Mouse (Mus musculus): ENCODE measurements at regions not wholly inside any gene's neighbourhood (a gene's known extent, or its start where the extent isn't known, plus 50 kb on each side); places are given as distances from the start of the nearest gene placed in this dataset.

DNA sequence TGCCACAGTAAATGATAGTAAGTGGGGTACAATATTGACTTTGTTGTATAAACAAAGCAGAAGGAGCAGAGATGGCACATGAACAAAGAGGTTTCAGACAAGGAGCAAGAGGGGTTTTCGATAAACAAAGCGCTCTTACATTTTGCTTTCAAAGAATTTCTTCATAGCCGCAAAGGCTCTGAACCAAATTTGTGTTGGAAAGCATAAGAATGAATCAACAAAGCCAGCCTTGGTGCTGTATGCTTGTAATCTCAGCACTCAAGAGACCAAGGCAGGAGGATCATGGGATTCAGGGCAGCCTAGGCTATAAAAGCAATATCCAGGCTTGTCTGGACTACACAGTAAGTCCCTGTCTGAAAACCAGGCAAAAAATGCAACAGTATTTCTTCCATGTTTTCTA is 62.0 kb upstream of the Clint1 start:
- ATAC-seq (replicated peaks; ENCODE audit: insufficient number of reproducible peaks, low FRiP score, low TSS enrichment, low read depth) (no peak), DNase-seq (ENCODE audit: low spot score) (no peak)
- H3K27ac ChIP-seq (replicated peaks; ENCODE audit: low read depth, low read length): no peak overlapping the region
- H3K9ac ChIP-seq (replicated peaks; ENCODE audit: low read length): no peak overlapping the region
- no peak overlapping the region for H3K4me3 ChIP-seq (ENCODE audit: low read depth, low read length)
- 79% methylated on average over 3 of the region's 3 CpGs for WGBS
- H3K9me3 ChIP-seq (replicated peaks; ENCODE audit: control insufficient read depth, low read length): no peaks in the 10 kb centered on the region
- H3K27me3 ChIP-seq (ENCODE audit: control insufficient read depth, insufficient read depth, low read length): no peaks in the 10 kb centered on the region
- H3K4me2 ChIP-seq (ENCODE audit: low read depth, low read length): no peak overlapping the region
- no peaks in the 10 kb centered on the region for H3K36me3 ChIP-seq (replicated peaks; ENCODE audit: control insufficient read depth, insufficient read depth, low read depth, low read length)
- no peaks in the 10 kb centered on the region for H3K4me1 ChIP-seq (ENCODE audit: control insufficient read depth, insufficient read depth, low read length)

GRCm38 (mm10) chr11:45790504-45790903 is 61.3 kb upstream of the Clint1 start:
- ATAC-seq (replicated peaks; ENCODE audit: insufficient number of reproducible peaks, low FRiP score, low TSS enrichment, low read depth) (no peak), DNase-seq (ENCODE audit: low spot score) (no peak)
- H3K4me1 ChIP-seq (ENCODE audit: control insufficient read depth, insufficient read depth, low read length): no peaks in the 10 kb centered on the region
- 65% methylated on average over 8 of the region's 8 CpGs for WGBS
- H3K27me3 ChIP-seq (ENCODE audit: control insufficient read depth, insufficient read depth, low read length): no peaks in the 10 kb centered on the region
- no peak overlapping the region for H3K4me3 ChIP-seq (ENCODE audit: low read depth, low read length)
- H3K4me2 ChIP-seq (ENCODE audit: low read depth, low read length): no peak overlapping the region
- H3K9ac ChIP-seq (replicated peaks; ENCODE audit: low read length): no peak overlapping the region
- H3K27ac ChIP-seq (replicated peaks; ENCODE audit: low read depth, low read length): no peak overlapping the region
- no peaks in the 10 kb centered on the region for H3K36me3 ChIP-seq (replicated peaks; ENCODE audit: control insufficient read depth, insufficient read depth, low read depth, low read length)
- no peaks in the 10 kb centered on the region for H3K9me3 ChIP-seq (replicated peaks; ENCODE audit: control insufficient read depth, low read length)

DNA sequence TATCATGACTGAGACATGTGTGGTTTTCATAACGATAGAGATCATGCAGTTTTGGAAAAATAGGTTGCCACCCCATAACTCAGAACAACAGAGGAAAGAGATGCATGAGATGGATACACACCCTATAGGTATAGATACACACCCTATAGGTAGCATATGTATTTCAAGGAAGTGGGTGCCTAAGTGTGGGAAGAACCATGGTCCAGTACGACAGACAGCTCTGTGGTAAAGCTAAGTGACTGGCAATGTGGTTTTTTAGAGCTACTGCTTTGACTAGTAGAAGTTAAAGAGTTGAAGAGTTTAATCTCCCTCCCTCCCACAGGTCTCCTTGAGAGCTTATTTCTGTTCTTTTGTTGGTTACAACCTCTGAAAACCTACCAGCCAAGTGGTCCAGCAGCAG is 60.2 kb upstream of the Clint1 start:
- no peaks in the 10 kb centered on the region for H3K36me3 ChIP-seq (replicated peaks; ENCODE audit: control insufficient read depth, insufficient read depth, low read depth, low read length)
- no peak overlapping the region for H3K27ac ChIP-seq (replicated peaks; ENCODE audit: low read depth, low read length)
- no peak for ATAC-seq (replicated peaks; ENCODE audit: insufficient number of reproducible peaks, low FRiP score, low TSS enrichment, low read depth)

DNA sequence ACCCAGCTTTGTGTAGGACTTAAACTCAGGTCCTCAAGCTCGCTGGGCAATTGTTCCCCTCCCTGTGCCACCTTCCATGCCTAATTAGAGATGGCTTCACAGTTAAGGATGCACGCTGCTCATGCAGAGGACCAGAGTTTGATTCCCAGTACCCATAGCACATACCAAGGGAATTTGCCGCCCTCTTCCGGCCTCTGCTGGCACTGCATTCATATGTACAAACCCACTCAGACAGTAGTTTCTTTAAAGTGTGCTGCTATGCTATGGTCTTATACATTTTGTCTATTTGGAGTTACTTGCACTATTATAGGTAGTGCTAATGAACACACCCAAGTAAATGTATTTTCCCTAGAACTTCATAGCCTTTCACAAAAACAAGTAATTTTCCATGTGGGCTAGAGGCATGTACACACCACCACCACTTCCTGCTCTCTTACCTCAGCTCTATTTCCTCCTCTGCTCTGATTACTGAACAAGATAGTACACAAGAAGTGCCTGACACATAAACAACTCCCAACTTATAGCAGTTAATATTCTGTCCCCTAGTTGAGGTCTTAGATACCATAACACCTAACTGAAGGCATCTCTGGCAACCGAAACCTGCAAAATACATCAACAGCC is 57.4 kb upstream of the Clint1 start:
- H3K4me3 ChIP-seq (ENCODE audit: low read depth, low read length): no peak overlapping the region
- ATAC-seq (replicated peaks; ENCODE audit: insufficient number of reproducible peaks, low FRiP score, low TSS enrichment, low read depth) (no peak), DNase-seq (ENCODE audit: low spot score) (no peak)
- H3K9ac ChIP-seq (replicated peaks; ENCODE audit: low read length): no peak overlapping the region
- no peaks in the 10 kb centered on the region for H3K4me1 ChIP-seq (ENCODE audit: control insufficient read depth, insufficient read depth, low read length)
- H3K27me3 ChIP-seq (ENCODE audit: control insufficient read depth, insufficient read depth, low read length): no peaks in the 10 kb centered on the region
- 69% methylated on average over 5 of the region's 5 CpGs for WGBS
- H3K4me2 ChIP-seq (ENCODE audit: low read depth, low read length): no peak overlapping the region
- no peaks in the 10 kb centered on the region for H3K9me3 ChIP-seq (replicated peaks; ENCODE audit: control insufficient read depth, low read length)
- no peak overlapping the region for H3K27ac ChIP-seq (replicated peaks; ENCODE audit: low read depth, low read length)
- no peaks in the 10 kb centered on the region for H3K36me3 ChIP-seq (replicated peaks; ENCODE audit: control insufficient read depth, insufficient read depth, low read depth, low read length)

More for the DNA sequence above, 60.2 kb upstream of the Clint1 start:
- Histone ChIP-seq H3K4me2 (ENCODE audit: low read depth, low read length) (no peak overlapping the region), H3K9me3 (replicated peaks; ENCODE audit: control insufficient read depth, low read length) (no peaks in the 10 kb centered on the region), H3K9ac (replicated peaks; ENCODE audit: low read length) (no peak overlapping the region), H3K4me1 (ENCODE audit: control insufficient read depth, insufficient read depth, low read length) (no peaks in the 10 kb centered on the region), H3K27me3 (ENCODE audit: control insufficient read depth, insufficient read depth, low read length) (no peaks in the 10 kb centered on the region), H3K4me3 (ENCODE audit: low read depth, low read length) (no peak overlapping the region)
- no peak for DNase-seq (ENCODE audit: low spot score)
- 85% methylated on average over 2 of the region's 2 CpGs for WGBS

- Histone ChIP-seq H3K36me3 (replicated peaks; ENCODE audit: control insufficient read depth, insufficient read depth, low read depth, low read length) (no peaks in the 10 kb centered on the region), H3K4me2 (ENCODE audit: low read depth, low read length) (no peak overlapping the region), H3K27ac (replicated peaks; ENCODE audit: low read depth, low read length) (no peak overlapping the region), H3K9me3 (replicated peaks; ENCODE audit: control insufficient read depth, low read length) (no peaks in the 10 kb centered on the region), H3K4me3 (ENCODE audit: low read depth, low read length) (no peak overlapping the region), H3K9ac (replicated peaks; ENCODE audit: low read length) (no peak overlapping the region), H3K4me1 (ENCODE audit: control insufficient read depth, insufficient read depth, low read length) (peaks cover 5% of the 10 kb centered on the region; the same call in 1 of the 2 replicates), H3K27me3 (ENCODE audit: control insufficient read depth, insufficient read depth, low read length) (no peaks in the 10 kb centered on the region)
- ATAC-seq (replicated peaks; ENCODE audit: insufficient number of reproducible peaks, low FRiP score, low TSS enrichment, low read depth): no peak
- no peak for DNase-seq (ENCODE audit: low spot score)
- 38% methylated on average over 6 of the region's 6 CpGs for WGBS
Measured at GRCm38 (mm10) chr11:45795322-45795721, 56.5 kb upstream of the Clint1 start.

DNA sequence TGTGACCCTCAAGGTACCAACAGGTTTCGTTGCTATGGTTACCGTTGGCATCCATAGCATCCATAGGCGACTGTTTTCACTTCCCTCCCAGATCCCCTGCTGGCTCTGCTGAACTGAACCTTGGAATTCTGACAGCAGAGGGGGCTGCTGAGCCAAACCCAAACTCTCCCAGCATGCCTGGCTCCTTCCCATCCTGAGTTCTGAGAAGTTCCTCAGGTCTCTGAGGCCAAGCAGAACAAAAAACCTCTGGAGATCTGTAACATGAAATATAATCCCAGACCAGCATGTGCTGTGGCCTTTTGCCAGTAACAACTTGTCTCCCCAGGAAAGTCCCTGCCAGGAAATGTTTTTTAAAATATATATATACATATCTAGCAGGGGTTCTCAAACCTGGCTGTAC is 56.1 kb upstream of the Clint1 start:
- WGBS: 12% methylated on average over 3 of the region's 3 CpGs
- no peak for ATAC-seq (replicated peaks; ENCODE audit: insufficient number of reproducible peaks, low FRiP score, low TSS enrichment, low read depth)
- H3K36me3 ChIP-seq (replicated peaks; ENCODE audit: control insufficient read depth, insufficient read depth, low read depth, low read length): no peaks in the 10 kb centered on the region

GRCm38 (mm10) chr11:45799732-45800386 is 52.0 kb upstream of the Clint1 start:
- no peak overlapping the region for H3K9ac ChIP-seq (replicated peaks; ENCODE audit: low read length)
- H3K36me3 ChIP-seq (replicated peaks; ENCODE audit: control insufficient read depth, insufficient read depth, low read depth, low read length): no peaks in the 10 kb centered on the region
- DNase-seq (ENCODE audit: low spot score) (peak; percentile 56), ATAC-seq (replicated peaks; ENCODE audit: insufficient number of reproducible peaks, low FRiP score, low TSS enrichment, low read depth) (no peak; the same call in 1 of the 2 replicates)
- H3K27me3 ChIP-seq (ENCODE audit: control insufficient read depth, insufficient read depth, low read length): no peaks in the 10 kb centered on the region
- no peak overlapping the region for H3K4me2 ChIP-seq (ENCODE audit: low read depth, low read length)
- H3K4me1 ChIP-seq (ENCODE audit: control insufficient read depth, insufficient read depth, low read length): peaks cover 5% of the 10 kb centered on the region; the same call in 1 of the 2 replicates
- H3K9me3 ChIP-seq (replicated peaks; ENCODE audit: control insufficient read depth, low read length): no peaks in the 10 kb centered on the region
- H3K4me3 ChIP-seq (ENCODE audit: low read depth, low read length): no peak overlapping the region
- WGBS: 26% methylated on average over 9 of the region's 9 CpGs
- H3K27ac ChIP-seq (replicated peaks; ENCODE audit: low read depth, low read length): no peak overlapping the region

More for the DNA sequence above, 56.1 kb upstream of the Clint1 start:
- Histone ChIP-seq H3K27ac (replicated peaks; ENCODE audit: low read depth, low read length) (no peak overlapping the region), H3K4me1 (ENCODE audit: control insufficient read depth, insufficient read depth, low read length) (peaks cover 5% of the 10 kb centered on the region; the same call in 1 of the 2 replicates), H3K9ac (replicated peaks; ENCODE audit: low read length) (no peak overlapping the region), H3K27me3 (ENCODE audit: control insufficient read depth, insufficient read depth, low read length) (no peaks in the 10 kb centered on the region), H3K4me3 (ENCODE audit: low read depth, low read length) (no peak overlapping the region), H3K9me3 (replicated peaks; ENCODE audit: control insufficient read depth, low read length) (no peaks in the 10 kb centered on the region), H3K4me2 (ENCODE audit: low read depth, low read length) (no peak overlapping the region)
- peak; percentile 83 for DNase-seq (ENCODE audit: low spot score)
